ENCODE assay signal across 9 mouse cellular contexts in genomic region chr4:146469984-146470383, GRCm38 (mm10). TPM values are rescaled to one million over a fixed set of nuclear protein-coding genes. Genes with fewer than 3 reads are reported as not detected.
A peak's percentile ranks its signal among the peaks of the same experiment; 100 is the strongest.
DNase-seq lines count a peak whose midpoint lies in the region; ATAC-seq and TF ChIP-seq lines count a peak whose summit lies in the region.
"Not testable (repeated sequence)": the region's sequence is repeated elsewhere in the genome, so short reads cannot be mapped to it uniquely, and the experiment has no call there.
"Had no signal": no experiment of that assay in that cellular context is flagged by ENCODE, and none has a peak within 500 bp of the region (broad histone marks: within the 10 kb centered on the region; RNA-seq: fewer than 3 reads in every experiment).

No protein-coding gene starts in this region.

- not testable (repeated sequence) for H3K4me1 ChIP-seq in hindbrain, embryonic 12.5 days; kidney, embryonic 15.5 days; limb, embryonic 14.5 days (ENCODE audit: control insufficient read depth, insufficient read depth, low read length); lung, embryonic 16.5 days (replicated peaks; ENCODE audit: control insufficient read depth, insufficient read depth, low read length); midbrain, embryonic 14.5 days (ENCODE audit: control insufficient read depth, insufficient read depth, low read length); stomach, postnatal 0 days (replicated peaks; ENCODE audit: control insufficient read depth, insufficient read depth)

- not testable (repeated sequence) for H3K9ac ChIP-seq in hindbrain, embryonic 12.5 days; kidney, embryonic 15.5 days; limb, embryonic 14.5 days (ENCODE audit: low read depth, low read length, severe bottlenecking); lung, embryonic 16.5 days (ENCODE audit: low read length); midbrain, embryonic 14.5 days (replicated peaks; ENCODE audit: low read length); stomach, postnatal 0 days (ENCODE audit: low read length)

- H3K4me2 ChIP-seq in hindbrain, embryonic 12.5 days (replicated peaks); kidney, embryonic 15.5 days; limb, embryonic 14.5 days (replicated peaks; ENCODE audit: low read depth, low read length, severe bottlenecking); lung, embryonic 16.5 days (ENCODE audit: low read depth, low read length); midbrain, embryonic 14.5 days (ENCODE audit: low read length); stomach, postnatal 0 days (replicated peaks; ENCODE audit: low read depth): not testable (repeated sequence)

- TF ChIP-seq EP300 in stomach, postnatal 0 days (optimal IDR thresholded peaks at IDR 0.05) = not testable (repeated sequence)

- H3K36me3 ChIP-seq in hindbrain, embryonic 12.5 days; limb, embryonic 14.5 days (ENCODE audit: control insufficient read depth, insufficient read depth, low read length); lung, embryonic 16.5 days (ENCODE audit: control insufficient read depth, insufficient read depth, low read length); midbrain, embryonic 14.5 days (ENCODE audit: control insufficient read depth, insufficient read depth, low read length); stomach, postnatal 0 days (ENCODE audit: control insufficient read depth, insufficient read depth, low read length): not testable (repeated sequence)
- H3K36me3 ChIP-seq in kidney, embryonic 15.5 days = peaks cover 11% of the 10 kb centered on the region

- H3K4me3 ChIP-seq in hindbrain, embryonic 12.5 days; kidney, embryonic 15.5 days (replicated peaks); limb, embryonic 14.5 days (replicated peaks; ENCODE audit: low read length); lung, embryonic 16.5 days (ENCODE audit: low read length); midbrain, embryonic 14.5 days (replicated peaks; ENCODE audit: low read depth, low read length); stomach, postnatal 0 days (ENCODE audit: low read depth, low read length): not testable (repeated sequence)

- TF ChIP-seq POLR2A in limb, embryonic 14.5 days (IDR thresholded peaks at IDR 0.05; ENCODE audit: borderline replicate concordance, extremely low read depth, insufficient read depth, insufficient read length) = not testable (repeated sequence)

- ATAC-seq in hindbrain, embryonic 12.5 days (ENCODE audit: low FRiP score) = peak; percentile 21; the same call in 1 of the 2 replicates
- 0 out of 2 replicates have a peak, but pooled peaks have one; percentile 46 for ATAC-seq in kidney, embryonic 15.5 days (replicated peaks; ENCODE audit: low FRiP score)
- ATAC-seq in limb, embryonic 14.5 days (ENCODE audit: low FRiP score, low read depth) = peak; percentile 21
- 0 out of 2 replicates have a peak, but pooled peaks have one; percentile 7 for ATAC-seq in lung, embryonic 16.5 days (ENCODE audit: low read depth)
- ATAC-seq in midbrain, embryonic 14.5 days (ENCODE audit: low FRiP score, low TSS enrichment) = peak; percentile 9; the same call in 1 of the 2 replicates
- ATAC-seq in stomach, postnatal 0 days (ENCODE audit: low FRiP score, low TSS enrichment) = peak; percentile 30; the same call in 1 of the 2 replicates

- 93% methylated on average over 10 of the region's 12 CpGs for WGBS in hindbrain, embryonic 12.5 days
- WGBS in kidney, embryonic 15.5 days = 93% methylated on average over 11 of the region's 12 CpGs
- WGBS in limb, embryonic 14.5 days = 94% methylated on average over 9 of the region's 12 CpGs
- 87% methylated on average over 9 of the region's 12 CpGs for WGBS in lung, embryonic 16.5 days
- 93% methylated on average over 9 of the region's 12 CpGs for WGBS in midbrain, embryonic 14.5 days
- WGBS in stomach, postnatal 0 days = 93% methylated on average over 9 of the region's 12 CpGs

- H3K27ac ChIP-seq in hindbrain, embryonic 12.5 days; kidney, embryonic 15.5 days; limb, embryonic 14.5 days (replicated peaks; ENCODE audit: low read depth, low read length); lung, embryonic 16.5 days (ENCODE audit: low read length); midbrain, embryonic 14.5 days (replicated peaks; ENCODE audit: low read depth, low read length); stomach, postnatal 0 days (replicated peaks): not testable (repeated sequence)

- not testable (repeated sequence) for TF ChIP-seq CTCF in stomach, postnatal 0 days (IDR thresholded peaks at IDR 0.05; ENCODE audit: low read depth)

- H3K27me3 ChIP-seq in hindbrain, embryonic 12.5 days; kidney, embryonic 15.5 days; limb, embryonic 14.5 days (ENCODE audit: control insufficient read depth, insufficient read depth, low read length); lung, embryonic 16.5 days (ENCODE audit: control insufficient read depth, insufficient read depth, low read depth, low read length); midbrain, embryonic 14.5 days (ENCODE audit: control insufficient read depth, insufficient read depth, low read length); stomach, postnatal 0 days (ENCODE audit: control insufficient read depth, insufficient read depth, low read length): not testable (repeated sequence)

- H3K9me3 ChIP-seq in hindbrain, embryonic 12.5 days (replicated peaks) = peaks cover 15% of the 10 kb centered on the region
- peaks cover 21% of the 10 kb centered on the region for H3K9me3 ChIP-seq in kidney, embryonic 15.5 days (replicated peaks)
- peaks cover 16% of the 10 kb centered on the region for H3K9me3 ChIP-seq in limb, embryonic 14.5 days (ENCODE audit: control insufficient read depth, low read length)
- H3K9me3 ChIP-seq in lung, embryonic 16.5 days (ENCODE audit: control insufficient read depth, low read length) = peaks cover 10% of the 10 kb centered on the region
- peaks cover 13% of the 10 kb centered on the region for H3K9me3 ChIP-seq in midbrain, embryonic 14.5 days (ENCODE audit: control insufficient read depth, low read length)
- H3K9me3 ChIP-seq in stomach, postnatal 0 days (ENCODE audit: control insufficient read depth, low read length) = not testable (repeated sequence)

- peak; percentile 55 for DNase-seq in heart, adult 11 months
- not testable (repeated sequence) for DNase-seq in limb, embryonic 14.5 days (ENCODE audit: low spot score); midbrain, embryonic 14.5 days; stomach, postnatal 0 days (ENCODE audit: low spot score)

RNA-seq across cellular contexts. Expression of gene Zfp992, which starts 21.2 kb away (rescaled TPM):
- polyA plus RNA-seq in hindbrain, embryonic 12.5 days (2016; fragmentation: Nextera tagmentation; extraction: Ambion mirVana) = 3.1 and 3.9 TPM in 2 replicates
- 3.9 TPM in 2 replicates for polyA plus RNA-seq in kidney, embryonic 15.5 days (2015; fragmentation: Nextera tagmentation; extraction: Ambion mirVana)
- polyA plus RNA-seq in limb, embryonic 14.5 days (2012; rRNA removed) = 1.1 and 2.4 TPM in 2 replicates
- 4.1 and 4.4 TPM in 2 replicates for polyA plus RNA-seq in limb, embryonic 14.5 days (2014; fragmentation: Nextera tagmentation; extraction: Ambion mirVana)
- polyA plus RNA-seq in lung, embryonic 16.5 days (2015; fragmentation: Nextera tagmentation; extraction: Ambion mirVana) = 0.73 and 1.2 TPM in 2 replicates
- 2.6 and 2.9 TPM in 2 replicates for polyA plus RNA-seq in midbrain, embryonic 14.5 days (2014; fragmentation: Nextera tagmentation; extraction: Ambion mirVana)
- polyA plus RNA-seq in stomach, postnatal 0 days (2015; fragmentation: Nextera tagmentation; extraction: Ambion mirVana) = 1.2 and 1.5 TPM in 2 replicates

RNA-seq across cellular contexts. Expression of gene Zfp981, which starts 31.8 kb away (rescaled TPM):
- 0.08 and 0.12 TPM in 2 replicates for polyA plus RNA-seq in hindbrain, embryonic 12.5 days (2016; fragmentation: Nextera tagmentation; extraction: Ambion mirVana)
- polyA plus RNA-seq in kidney, embryonic 15.5 days (2015; fragmentation: Nextera tagmentation; extraction: Ambion mirVana) = 0.06 TPM in 1 of 2 replicates, not detected in the other
- polyA plus RNA-seq in limb, embryonic 14.5 days (2012; rRNA removed) = 0.06 and 0.09 TPM in 2 replicates
- 0.14 TPM in 1 of 2 replicates, not detected in the other for polyA plus RNA-seq in limb, embryonic 14.5 days (2014; fragmentation: Nextera tagmentation; extraction: Ambion mirVana)
- 0.09 TPM in 1 of 2 replicates, not detected in the other for polyA plus RNA-seq in lung, embryonic 16.5 days (2015; fragmentation: Nextera tagmentation; extraction: Ambion mirVana)
- 0.15 and 0.26 TPM in 2 replicates for polyA plus RNA-seq in midbrain, embryonic 14.5 days (2014; fragmentation: Nextera tagmentation; extraction: Ambion mirVana)
- 0.04 TPM in 1 of 2 replicates, not detected in the other for polyA plus RNA-seq in stomach, postnatal 0 days (2015; fragmentation: Nextera tagmentation; extraction: Ambion mirVana)
- polyA plus RNA-seq: heart, embryonic 13.5 days; heart, postnatal 0 days had no signal
